Mouse (Mus musculus) thymus, adult 2 months (tissue): Measurements from ENCODE around the gene Trim34a. TPM values are rescaled to one million over a fixed set of nuclear protein-coding genes. Genes with fewer than 3 reads are reported as not detected.
A peak's percentile ranks its signal among the peaks of the same experiment; 100 is the strongest.

Experiments
- DNase-seq: peaks from one replicate; pipeline ENCODE4 v3.0.0; 2021
- H3K27ac ChIP-seq: fragments of 200-500 bp; 2 replicates; pipeline ENCODE4 v1.5.1; 2012; ENCODE audit warnings: low read length, control low read depth; ENCODE audit not compliant: control insufficient read depth, insufficient read depth
- H3K27me3 ChIP-seq: fragments of 200-500 bp; 2 replicates; pipeline ENCODE4 v1.6.1; 2012; ENCODE audit warnings: mild to moderate bottlenecking, low read length, moderate library complexity, mixed read lengths; ENCODE audit not compliant: control insufficient read depth, insufficient read depth
- H3K36me3 ChIP-seq: fragments of 200-500 bp; 2 replicates; pipeline ENCODE4 v1.6.1; 2012; ENCODE audit warnings: mild to moderate bottlenecking, low read length, moderate library complexity; ENCODE audit not compliant: control insufficient read depth, insufficient read depth
- H3K4me1 ChIP-seq: fragments of 200-500 bp; replicated peaks from 2 replicates; pipeline ENCODE4 v1.6.1; 2012; ENCODE audit warnings: low read length; ENCODE audit not compliant: control insufficient read depth, insufficient read depth
- H3K4me3 ChIP-seq: fragments of 200-500 bp; 2 replicates; pipeline ENCODE4 v1.5.1; 2012; ENCODE audit warnings: mild to moderate bottlenecking, low read length, control low read depth, moderate library complexity; ENCODE audit not compliant: control insufficient read depth, insufficient read depth
- CTCF ChIP-seq: fragments of 200-500 bp; IDR thresholded peaks from 2 replicates; pipeline ENCODE4 v1.5.1; 2012; ENCODE audit warnings: mild to moderate bottlenecking, control low read depth, low read length, moderate library complexity, borderline replicate concordance; ENCODE audit not compliant: control insufficient read depth, poor library complexity, insufficient read depth; ENCODE audit errors: extremely low read depth
- POLR2A ChIP-seq: fragments of 200-500 bp; IDR thresholded peaks from 2 replicates; pipeline ENCODE4 v1.6.1; 2012; ENCODE audit warnings: mild to moderate bottlenecking, low read length, control low read depth, moderate library complexity; ENCODE audit not compliant: control insufficient read depth, poor library complexity, insufficient read depth; ENCODE audit errors: extremely low read depth
- WGBS: fragments of 180-500 bp; shearing (Covaris S2); methylation state at CpG from one replicate; pipeline ENCODE4 v1.1.7; 2018; 5-methylcytosine and 5-hydroxymethylcytosine counted together
- polyA plus RNA-seq: library from polyadenylated mRNA; depleted of rRNA; stranded (reverse); fragments of >200 nt; gene quantifications from 2 replicates; pipeline ENCODE4 v1.2.3, GENCODE M21; 2012; rRNA removed

Trim34a gene
- polyA plus RNA-seq, result 11.3 and 17.7 TPM in 2 replicates

DNA sequence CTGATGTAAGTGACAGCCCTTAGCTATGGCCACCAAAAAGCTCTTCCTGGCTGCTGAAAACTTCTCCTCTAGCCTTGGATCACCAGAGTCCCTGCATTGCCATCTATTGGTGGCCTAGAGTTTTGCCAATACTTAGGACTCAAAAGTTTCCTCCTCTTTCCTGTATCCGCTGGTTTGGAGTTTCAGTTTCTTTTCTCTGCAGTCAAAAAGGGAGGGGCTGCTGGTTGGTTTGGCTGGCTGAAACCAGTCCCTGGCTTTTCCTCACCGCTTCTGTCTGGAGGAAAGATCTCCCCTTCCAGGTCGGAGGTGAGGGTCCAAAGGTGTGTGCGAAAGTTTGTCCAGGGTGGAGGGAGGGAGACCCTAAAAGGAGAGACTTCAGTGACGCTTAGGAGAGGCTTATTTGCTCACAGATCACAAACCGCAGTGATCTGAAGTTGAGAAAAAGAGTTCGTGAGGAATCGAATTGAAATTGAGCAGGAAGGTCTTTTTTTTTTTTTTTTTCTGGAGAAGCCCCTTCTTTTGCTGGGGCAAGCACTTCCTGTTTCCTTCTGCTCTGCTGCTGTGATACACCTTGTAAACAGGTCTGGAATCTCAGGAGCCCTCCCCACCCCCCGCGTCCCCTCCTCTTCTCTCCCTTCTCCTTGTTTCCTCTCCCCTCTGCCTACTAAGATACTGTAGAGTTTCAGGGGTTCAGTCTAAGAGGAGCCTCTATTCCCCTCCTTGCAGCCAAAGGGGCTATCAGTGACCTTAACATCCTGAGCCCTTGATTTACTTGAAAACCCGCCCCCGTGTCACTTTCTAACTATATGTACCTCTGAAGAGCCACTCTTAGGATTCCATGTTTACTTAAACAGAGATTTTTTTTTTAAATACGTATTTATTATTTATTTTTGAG, at the start of gene Trim34a:
Gene Trim34a, plus strand, starts transcription at position 171 of the 895 bp plus-strand sequence.
- TF ChIP-seq CTCF (no peak), POLR2A (no peak)
- DNase-seq, result peak; percentile 70
- Histone ChIP-seq H3K4me1 (0 out of 2 replicates have a peak, but pooled peaks cover 2% of the 10 kb centered on the region), H3K27ac (peak within 1 kb of the TSS; percentile 85), H3K36me3 (no peaks in the 10 kb centered on the region), H3K27me3 (no peaks in the 10 kb centered on the region), H3K4me3 (peak within 1 kb of the TSS; percentile 72)
- WGBS, result under 1% methylated on average over 13 of the region's 13 CpGs

DNA sequence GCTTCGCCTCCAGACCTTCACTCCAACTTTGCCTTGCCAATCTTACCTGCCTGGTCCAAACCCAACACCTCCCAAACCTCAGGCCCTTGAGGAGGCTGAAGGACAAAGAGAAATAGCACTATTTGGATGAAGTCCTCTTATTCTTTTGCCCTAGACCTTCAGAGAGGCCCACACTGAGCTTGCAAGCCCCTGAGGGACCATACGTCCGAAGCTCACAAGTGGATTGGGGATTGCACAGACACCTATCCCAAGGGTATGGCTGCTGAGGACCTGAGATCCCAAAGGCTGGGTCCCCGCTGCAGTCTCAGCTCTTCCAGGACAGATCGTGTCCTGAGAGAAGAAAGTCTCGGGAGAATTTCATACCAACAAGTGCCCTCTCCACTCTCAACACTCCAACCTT, 48.4 kb upstream of the Trim34a start, which contains the start of gene Olfr649:
Gene Olfr649, minus strand, starts transcription at position 101 of the 400 bp plus-strand sequence.
- TF ChIP-seq CTCF (no peak), POLR2A (no peak)
- Histone ChIP-seq H3K27ac (no peak within 1 kb of the TSS), H3K4me3 (no peak within 1 kb of the TSS), H3K4me1 (no peaks in the 10 kb centered on the region), H3K36me3 (no peaks in the 10 kb centered on the region), H3K27me3 (no peaks in the 10 kb centered on the region)
- WGBS, result 96% methylated on average over 6 of the region's 6 CpGs
- DNase-seq, result no peak

DNA sequence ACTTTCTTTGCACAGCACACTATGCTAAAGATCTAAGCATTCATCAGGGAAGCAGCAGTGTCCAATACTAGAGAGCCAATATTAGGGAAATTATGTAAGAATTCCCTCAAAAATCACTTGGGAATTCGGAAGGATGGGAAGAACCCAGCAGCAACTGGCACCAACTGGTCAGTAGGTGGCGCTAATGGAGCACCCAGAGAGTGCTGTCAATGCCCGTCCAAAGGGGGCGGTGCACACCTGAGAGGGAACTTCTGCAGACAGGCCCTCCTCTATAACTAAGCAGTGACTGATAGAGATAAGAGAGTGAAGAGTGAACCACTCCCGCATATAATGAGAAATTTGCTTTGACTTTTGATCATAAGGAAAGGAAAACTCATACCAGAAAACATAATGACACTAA, 44.4 kb upstream of the Trim34a start:
- no peak for TF ChIP-seq POLR2A
- TF ChIP-seq CTCF, result peak; percentile 92
- no peak overlapping the region for H3K27ac ChIP-seq
- no peak overlapping the region for H3K4me3 ChIP-seq
- peak; percentile 72 for DNase-seq
- H3K4me1 ChIP-seq, result no peaks in the 10 kb centered on the region
- 4% methylated on average over 5 of the region's 5 CpGs for WGBS
- H3K36me3 ChIP-seq, result no peaks in the 10 kb centered on the region
- H3K27me3 ChIP-seq, result no peaks in the 10 kb centered on the region

DNA sequence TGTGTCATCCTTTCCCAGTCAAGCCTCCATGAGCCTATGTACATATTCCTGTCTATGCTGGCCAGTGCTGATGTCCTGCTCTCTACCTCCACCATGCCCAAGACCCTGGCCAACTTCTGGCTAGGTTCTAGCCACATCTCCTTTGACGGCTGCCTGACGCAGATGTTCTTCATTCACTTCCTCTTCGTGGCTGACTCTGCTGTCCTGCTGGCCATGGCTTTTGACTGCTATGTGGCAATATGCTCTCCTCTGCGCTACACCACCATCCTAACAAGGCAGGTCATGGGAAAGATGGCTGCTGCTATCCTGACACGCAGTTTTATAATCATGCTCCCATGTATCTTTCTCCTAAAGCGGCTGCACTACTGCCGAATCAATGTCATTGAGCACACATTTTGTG, 38.1 kb upstream of the Trim34a start:
- H3K4me3 ChIP-seq, result no peak overlapping the region
- H3K27ac ChIP-seq, result no peak overlapping the region
- no peaks in the 10 kb centered on the region for H3K36me3 ChIP-seq
- no peak for DNase-seq
- H3K27me3 ChIP-seq, result no peaks in the 10 kb centered on the region
- no peak for TF ChIP-seq CTCF
- TF ChIP-seq POLR2A, result no peak
- 60% methylated on average over 7 of the region's 7 CpGs for WGBS
- H3K4me1 ChIP-seq, result no peaks in the 10 kb centered on the region

DNA sequence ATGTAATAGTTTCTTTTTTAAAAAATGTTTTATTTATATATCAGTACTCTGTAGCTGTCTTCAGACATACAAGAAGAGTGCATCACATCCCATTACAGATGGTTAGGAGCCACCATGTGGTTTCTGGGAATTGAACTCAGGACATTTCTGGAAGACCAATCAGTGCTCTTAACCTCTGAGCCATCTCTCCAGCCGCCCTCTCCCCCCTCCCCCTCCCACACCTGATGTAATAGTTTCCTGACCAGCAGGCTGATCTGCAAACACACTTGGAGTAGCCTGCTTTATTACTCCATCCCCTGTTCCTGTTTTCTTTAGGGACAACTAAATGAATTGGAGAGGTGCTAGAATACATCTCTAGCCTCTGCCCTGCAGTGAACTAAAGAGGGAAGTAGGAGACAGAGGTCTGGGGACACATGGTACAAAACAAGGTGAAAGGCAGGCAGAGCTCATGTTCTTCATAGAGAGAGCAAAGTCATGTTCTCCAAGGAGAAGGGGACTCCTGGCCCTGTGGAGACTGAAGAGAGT, 28.2 kb upstream of the Trim34a start:
- DNase-seq, result no peak
- Histone ChIP-seq H3K27ac (no peak overlapping the region), H3K4me3 (no peak overlapping the region), H3K4me1 (peaks cover 9% of the 10 kb centered on the region), H3K27me3 (no peaks in the 10 kb centered on the region), H3K36me3 (no peaks in the 10 kb centered on the region)
- WGBS, result 53% methylated on average over 1 of the region's 1 CpGs
- TF ChIP-seq CTCF (no peak), POLR2A (no peak)

DNA sequence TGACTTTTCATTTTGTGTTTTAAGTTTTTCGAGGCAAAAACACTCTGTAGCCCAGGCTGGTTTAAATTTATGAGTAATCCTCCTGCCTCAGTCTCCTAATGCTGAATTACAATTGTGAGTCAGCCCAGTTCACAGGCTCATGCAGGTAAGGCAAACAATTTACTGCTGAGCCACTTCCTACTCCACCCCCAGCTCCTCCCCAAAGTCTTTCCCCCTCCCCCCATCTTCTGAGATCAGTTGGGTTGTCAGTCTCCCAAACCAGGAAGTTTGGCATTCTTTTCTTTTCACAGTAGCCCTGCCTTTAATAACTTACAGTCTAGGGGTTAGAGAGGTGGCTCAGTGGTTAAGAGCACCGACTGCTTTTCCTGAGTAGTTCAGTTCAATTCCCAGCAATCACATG, 26.4 kb upstream of the Trim34a start:
- TF ChIP-seq CTCF (no peak), POLR2A (no peak)
- no peak overlapping the region for H3K27ac ChIP-seq
- no peaks in the 10 kb centered on the region for H3K27me3 ChIP-seq
- 39% methylated on average over 2 of the region's 2 CpGs for WGBS
- H3K4me1 ChIP-seq, result peaks cover 9% of the 10 kb centered on the region
- H3K36me3 ChIP-seq, result no peaks in the 10 kb centered on the region
- no peak for DNase-seq
- no peak overlapping the region for H3K4me3 ChIP-seq
